Mouse (Mus musculus) heart, embryonic 12.5 days (tissue): ENCODE measurements around the gene Rdm1. TPM values are rescaled to one million over a fixed set of nuclear protein-coding genes. Genes with fewer than 3 reads are reported as not detected.
"Not testable (repeated sequence)": the region's sequence is repeated elsewhere in the genome, so short reads cannot be mapped to it uniquely, and the experiment has no call there.

Source experiments
- ATAC-seq: fragments of 200-750 bp; cut with Nextera tagmentation; 2 replicates; pipeline ENCODE4 v1.8.0; 2017; ENCODE audit warnings: moderate TSS enrichment, moderate library complexity; ENCODE audit not compliant: insufficient number of reproducible peaks, low FRiP score
- H3K27ac ChIP-seq: fragments of 300-500 bp; sonication (generic); 2 replicates; pipeline ENCODE4 v1.5.1; 2016; ENCODE audit warnings: mild to moderate bottlenecking, moderate library complexity; ENCODE audit not compliant: poor library complexity, severe bottlenecking
- H3K27me3 ChIP-seq: fragments of 300-500 bp; sonication (generic); replicated peaks from 2 replicates; pipeline ENCODE4 v1.6.1; 2016; ENCODE audit warnings: mild to moderate bottlenecking, moderate library complexity
- H3K36me3 ChIP-seq: fragments of 300-500 bp; sonication (generic); 2 replicates; pipeline ENCODE4 v1.6.1; 2016; ENCODE audit warnings: mild to moderate bottlenecking, moderate library complexity
- H3K4me1 ChIP-seq: fragments of 300-500 bp; sonication (generic); replicated peaks from 2 replicates; pipeline ENCODE4 v1.6.1; 2016; ENCODE audit warnings: mild to moderate bottlenecking
- H3K4me2 ChIP-seq: fragments of 300-500 bp; sonication (generic); 2 replicates; pipeline ENCODE4 v1.6.1; 2016; ENCODE audit warnings: mild to moderate bottlenecking, moderate library complexity
- H3K4me3 ChIP-seq: fragments of 300-500 bp; sonication (generic); 2 replicates; pipeline ENCODE4 v1.5.1; 2016; ENCODE audit warnings: mild to moderate bottlenecking
- H3K9ac ChIP-seq: fragments of 300-500 bp; sonication (generic); 2 replicates; pipeline ENCODE4 v1.6.1; 2016; ENCODE audit warnings: mild to moderate bottlenecking, moderate library complexity
- H3K9me3 ChIP-seq: fragments of 300-500 bp; sonication (generic); replicated peaks from 2 replicates; pipeline ENCODE4 v1.6.1; 2016; ENCODE audit warnings: mild to moderate bottlenecking, moderate library complexity
- WGBS: fragments of 180-500 bp; shearing (Covaris S2); methylation state at CpG from one replicate; pipeline ENCODE4 v1.1.7; 2016; 5-methylcytosine and 5-hydroxymethylcytosine counted together
- polyA plus RNA-seq: library from polyadenylated mRNA; unstranded; fragments of >200 nt; fragmentation: Nextera tagmentation; extraction: Ambion mirVana; gene quantifications from 2 replicates; pipeline ENCODE4 v1.2.1, GENCODE M21; 2016

The Rdm1 gene
- polyA plus RNA-seq, 1 experiment from 2014 or later: 28.3 TPM

DNA sequence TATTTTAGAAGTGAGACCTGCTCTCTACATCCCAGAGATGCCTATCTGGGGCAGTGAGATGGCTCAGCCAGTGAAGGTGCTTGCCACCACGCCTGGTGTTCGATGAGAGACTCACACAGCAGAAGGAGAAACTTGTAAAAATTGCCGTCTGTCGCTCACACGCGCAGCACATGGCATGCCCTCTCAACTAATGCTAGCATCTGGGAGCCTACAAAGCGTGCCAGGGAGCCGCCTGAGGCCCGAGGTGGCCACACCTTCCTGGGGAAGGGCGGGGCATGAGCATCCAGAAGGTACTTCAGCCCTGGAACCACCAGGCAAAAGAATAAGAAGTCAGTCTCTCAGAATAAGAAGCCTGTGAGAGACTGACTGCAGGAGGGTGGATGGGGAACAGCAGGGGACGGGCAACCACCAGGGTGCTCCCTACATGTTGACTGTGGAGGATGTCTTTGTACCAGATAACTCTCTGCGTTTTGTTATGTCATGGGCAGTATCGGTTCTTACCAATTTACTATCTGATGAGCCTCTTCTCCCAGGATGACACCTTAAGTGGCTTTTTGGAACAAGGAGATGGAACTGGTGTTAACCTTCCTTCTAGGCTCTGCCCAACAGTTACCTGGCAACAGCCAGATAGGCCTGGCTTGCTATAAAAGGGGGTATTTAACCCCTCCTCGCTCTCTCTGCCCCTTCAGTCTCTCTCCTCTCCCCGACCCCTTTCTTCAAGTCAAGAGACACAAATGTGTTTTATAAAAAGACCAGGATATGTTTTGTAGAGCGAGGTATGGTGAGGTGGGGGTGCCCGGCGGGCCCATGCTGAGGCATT is 9.8 kb upstream of the Rdm1 start:
- ATAC-seq: no peak
- peak overlapping the region; percentile 11; the same call in 1 of the 2 replicates for H3K4me2 ChIP-seq
- H3K4me1 ChIP-seq: peaks cover 21% of the 10 kb centered on the region
- WGBS: 22% methylated on average over 18 of the region's 18 CpGs
- no peaks in the 10 kb centered on the region for H3K36me3 ChIP-seq
- no peaks in the 10 kb centered on the region for H3K9me3 ChIP-seq
- H3K27me3 ChIP-seq: 0 out of 2 replicates have a peak, but pooled peaks cover 6% of the 10 kb centered on the region
- H3K9ac ChIP-seq: no peak overlapping the region
- no peak overlapping the region for H3K4me3 ChIP-seq
- H3K27ac ChIP-seq: no peak overlapping the region

DNA sequence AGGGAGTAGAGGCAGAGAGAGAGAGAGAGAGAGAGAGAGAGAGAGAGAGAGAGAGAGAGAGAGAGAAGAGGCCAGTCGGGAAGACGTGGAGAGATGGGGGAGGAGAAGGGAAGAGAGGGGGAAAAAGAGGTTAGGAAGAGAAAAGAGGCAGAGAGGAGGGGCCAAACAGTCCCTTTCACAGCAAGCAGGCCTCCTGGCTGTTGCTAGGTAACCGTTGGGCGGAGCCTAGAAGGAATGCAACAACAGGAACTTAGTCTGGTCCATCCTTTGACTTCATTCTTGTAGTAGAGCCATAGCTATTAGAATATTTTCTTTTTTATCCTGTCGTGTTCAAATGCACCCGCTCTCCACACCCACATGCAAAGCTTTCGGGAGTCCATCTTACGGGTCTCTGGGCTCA is 9.1 kb upstream of the Rdm1 start:
- Histone ChIP-seq H3K27ac (no peak overlapping the region), H3K36me3 (no peaks in the 10 kb centered on the region), H3K4me1 (peaks cover 21% of the 10 kb centered on the region), H3K9me3 (no peaks in the 10 kb centered on the region), H3K9ac (no peak overlapping the region), H3K27me3 (0 out of 2 replicates have a peak, but pooled peaks cover 6% of the 10 kb centered on the region), H3K4me3 (no peak overlapping the region), H3K4me2 (peak overlapping the region; percentile 11)
- no peak for ATAC-seq
- WGBS: 13% methylated on average over 8 of the region's 8 CpGs

DNA sequence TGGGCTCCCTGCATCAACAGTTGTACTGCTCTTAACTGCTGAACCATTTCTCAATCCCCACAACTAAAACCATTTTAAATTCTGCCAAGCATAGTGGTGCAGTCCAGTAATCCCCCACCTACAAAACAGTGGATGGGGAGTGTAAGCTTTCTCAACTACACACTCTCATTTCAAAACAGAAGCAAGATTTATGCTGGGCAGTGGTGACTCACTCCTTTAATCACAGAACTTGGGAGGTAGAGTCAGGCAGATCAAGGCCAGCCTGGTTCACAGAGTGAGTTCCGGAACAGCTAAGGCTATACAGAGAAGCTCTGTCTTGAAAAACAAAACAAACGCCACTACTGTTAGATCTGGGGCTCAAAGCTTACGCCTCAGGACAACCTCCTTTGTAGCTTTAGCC is 8.4 kb upstream of the Rdm1 start:
- no peaks in the 10 kb centered on the region for H3K36me3 ChIP-seq
- no peaks in the 10 kb centered on the region for H3K9me3 ChIP-seq
- no peak overlapping the region for H3K4me3 ChIP-seq
- 0 out of 2 replicates have a peak, but pooled peaks cover 6% of the 10 kb centered on the region for H3K27me3 ChIP-seq
- H3K4me1 ChIP-seq: peaks cover 21% of the 10 kb centered on the region
- no peak overlapping the region for H3K4me2 ChIP-seq
- WGBS: 84% methylated on average over 3 of the region's 3 CpGs
- no peak for ATAC-seq
- no peak overlapping the region for H3K27ac ChIP-seq
- H3K9ac ChIP-seq: no peak overlapping the region

DNA sequence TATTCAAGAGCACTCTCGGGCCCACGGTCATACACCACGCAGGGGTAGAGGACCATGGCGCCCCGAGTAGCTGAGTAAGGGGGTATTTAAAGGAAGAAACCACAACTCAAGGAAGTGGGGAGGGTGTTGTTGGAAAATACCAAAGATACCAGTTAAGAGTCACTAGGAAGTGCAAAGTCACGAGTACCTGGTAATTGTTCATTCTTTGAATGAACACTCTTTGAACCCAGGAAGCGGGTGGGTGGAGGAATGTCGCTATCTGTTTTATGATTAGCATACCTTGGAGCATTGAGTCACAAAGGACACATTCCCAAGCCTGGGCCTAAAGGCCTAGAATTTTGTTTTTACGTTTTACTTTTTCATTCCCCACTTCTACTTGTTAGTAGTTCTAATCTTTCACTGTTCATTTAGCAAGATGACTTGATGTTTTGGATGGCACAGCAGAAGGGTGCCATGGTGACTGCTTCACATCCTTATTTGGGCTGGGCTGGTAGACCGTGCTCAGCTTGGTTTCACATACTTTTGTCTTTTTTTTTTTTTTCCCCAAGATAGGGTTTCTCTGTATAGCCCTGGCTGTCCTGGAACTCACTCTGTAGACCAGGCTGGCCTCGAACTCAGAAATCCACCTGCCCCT is 6.9 kb upstream of the Rdm1 start:
- H3K9me3 ChIP-seq, H3K36me3 ChIP-seq, H3K4me3 ChIP-seq, H3K27ac ChIP-seq, H3K27me3 ChIP-seq, ATAC-seq, H3K9ac ChIP-seq, H3K4me2 ChIP-seq: not testable (repeated sequence)
- H3K4me1 ChIP-seq: peaks cover 17% of the 10 kb centered on the region
- 76% methylated on average over 11 of the region's 11 CpGs for WGBS

DNA sequence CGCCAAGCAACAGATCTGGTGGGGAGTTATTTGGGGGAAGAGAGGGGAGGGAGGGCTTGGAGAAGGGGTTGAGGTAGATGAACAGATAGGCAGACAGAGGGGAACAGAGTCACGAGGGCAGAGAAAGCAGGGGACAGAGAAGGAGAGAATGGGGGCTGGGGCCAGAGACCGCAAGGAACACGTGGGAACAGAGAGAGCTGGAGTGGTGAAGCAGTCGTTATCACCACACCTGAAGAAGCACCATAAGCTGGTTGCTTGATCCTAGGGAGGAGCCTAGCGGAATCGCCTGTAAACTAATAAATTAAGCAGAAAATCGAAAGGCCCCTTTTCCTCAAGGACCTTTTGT is 373 bp upstream of the Rdm1 start:
- Histone ChIP-seq H3K36me3 (0 out of 2 replicates have a peak, but pooled peaks cover 3% of the 10 kb centered on the region), H3K4me3 (peak overlapping the region; percentile 46), H3K4me1 (no peaks in the 10 kb centered on the region), H3K4me2 (peak overlapping the region; percentile 72), H3K9ac (peak overlapping the region; percentile 73), H3K27ac (peak overlapping the region; percentile 100), H3K27me3 (no peaks in the 10 kb centered on the region), H3K9me3 (no peaks in the 10 kb centered on the region)
- 6% methylated on average over 8 of the region's 8 CpGs for WGBS
- ATAC-seq: peak; percentile 8; the same call in 1 of the 2 replicates

DNA sequence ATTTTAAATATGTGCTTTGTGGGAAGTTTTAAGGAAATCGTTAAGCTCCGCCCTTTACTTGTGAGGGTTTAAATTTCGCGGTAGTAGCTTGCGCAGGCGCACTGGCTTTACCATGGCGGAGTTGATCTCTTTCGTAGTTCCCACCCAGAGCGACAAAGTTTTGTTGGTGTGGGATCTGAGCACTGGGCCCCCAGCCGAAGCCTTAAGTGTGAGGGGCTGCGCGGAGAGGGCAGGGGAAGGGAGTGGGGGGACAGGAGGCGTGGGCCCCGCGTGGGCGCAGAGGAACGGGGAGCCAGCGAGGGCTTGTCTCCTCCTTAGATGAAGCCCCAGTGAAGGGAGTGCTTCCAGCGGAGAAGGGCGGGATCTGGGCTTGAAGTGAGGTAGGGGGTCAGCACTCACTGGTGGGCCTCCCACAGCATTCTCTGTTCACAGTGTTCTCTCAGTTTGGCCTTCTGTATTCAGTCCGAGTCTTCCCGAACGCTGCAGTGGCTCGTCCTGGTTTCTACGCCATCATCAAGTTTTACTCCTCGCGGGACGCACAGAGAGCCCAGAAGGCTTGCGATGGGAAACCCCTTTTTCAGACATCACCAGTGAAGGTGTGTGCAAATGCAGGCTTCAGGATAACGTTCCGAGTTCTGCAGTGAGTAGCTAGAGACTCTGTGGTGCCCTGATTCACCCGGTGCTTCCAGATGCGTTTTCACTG is 1.0 kb downstream of the Rdm1 start:
- Histone ChIP-seq H3K36me3 (0 out of 2 replicates have a peak, but pooled peaks cover 3% of the 10 kb centered on the region), H3K4me2 (peak overlapping the region; percentile 72), H3K27me3 (no peaks in the 10 kb centered on the region), H3K4me1 (no peaks in the 10 kb centered on the region), H3K27ac (peak overlapping the region; percentile 98), H3K4me3 (peak overlapping the region; percentile 57), H3K9me3 (no peaks in the 10 kb centered on the region), H3K9ac (peak overlapping the region; percentile 77)
- peak; percentile 74 for ATAC-seq
- WGBS: under 1% methylated on average over 33 of the region's 33 CpGs

DNA sequence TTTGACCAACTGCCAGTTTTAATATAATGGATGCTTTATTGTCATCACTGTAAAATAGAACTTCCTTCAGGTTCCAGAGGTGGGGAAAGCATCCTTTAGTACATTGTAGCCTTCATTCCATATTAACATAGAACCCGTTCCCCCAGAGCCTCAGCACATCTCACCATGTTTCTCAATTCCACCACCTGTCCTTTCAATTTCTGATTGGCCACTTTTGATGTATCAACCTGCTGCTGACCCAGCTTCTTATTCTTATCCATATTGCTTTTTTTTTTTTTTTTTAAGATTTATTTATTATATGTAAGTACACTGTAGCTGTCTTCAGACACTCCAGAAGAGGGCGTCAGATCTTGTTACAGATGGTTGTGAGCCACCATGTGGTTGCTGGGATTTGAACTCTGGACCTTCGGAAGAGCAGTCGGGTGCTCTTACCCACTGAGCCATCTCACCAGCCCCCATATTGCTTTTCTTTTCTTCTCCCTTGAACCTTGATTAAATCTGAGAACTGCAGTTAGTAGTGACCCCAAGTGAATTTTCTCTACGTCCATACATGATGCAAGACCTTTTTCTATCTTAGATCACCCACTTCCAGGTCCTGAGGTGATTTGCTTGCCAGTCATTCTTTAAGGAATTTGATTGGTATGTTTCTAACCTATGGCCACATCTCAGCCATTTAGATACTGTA is 1.9 kb downstream of the Rdm1 start:
- 72% methylated on average over 4 of the region's 5 CpGs for WGBS
- not testable (repeated sequence) for H3K9ac ChIP-seq, H3K4me3 ChIP-seq, H3K27me3 ChIP-seq, ATAC-seq, H3K36me3 ChIP-seq, H3K9me3 ChIP-seq, H3K27ac ChIP-seq, H3K4me1 ChIP-seq
- peak overlapping the region; percentile 72; the same call in 1 of the 2 replicates for H3K4me2 ChIP-seq

DNA sequence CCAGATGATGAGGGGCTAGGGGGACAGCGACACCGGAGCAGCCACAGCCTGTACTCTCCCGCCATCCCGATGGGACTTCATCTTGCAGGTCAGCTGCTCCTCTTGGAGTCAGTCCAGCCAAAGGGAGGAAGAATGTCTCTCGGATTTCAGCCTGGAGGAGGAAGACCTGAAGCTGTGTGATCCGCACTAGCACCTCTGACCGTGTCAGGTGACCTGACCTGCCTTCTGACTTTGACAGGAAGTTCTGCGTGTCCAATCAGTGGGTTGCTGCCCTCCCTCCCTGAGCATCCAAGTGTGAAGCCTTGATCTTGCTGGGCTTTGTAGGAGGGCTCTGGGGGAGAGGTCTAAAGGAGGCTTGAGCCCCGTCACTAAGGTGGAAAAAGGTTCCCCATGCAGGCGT is 8.7 kb downstream of the Rdm1 start:
- Histone ChIP-seq H3K4me3 (no peak overlapping the region), H3K9me3 (no peaks in the 10 kb centered on the region), H3K4me1 (no peaks in the 10 kb centered on the region), H3K9ac (no peak overlapping the region), H3K27ac (no peak overlapping the region), H3K27me3 (no peaks in the 10 kb centered on the region), H3K4me2 (no peak overlapping the region), H3K36me3 (peaks cover 17% of the 10 kb centered on the region)
- WGBS: 67% methylated on average over 10 of the region's 10 CpGs
- ATAC-seq: no peak

DNA sequence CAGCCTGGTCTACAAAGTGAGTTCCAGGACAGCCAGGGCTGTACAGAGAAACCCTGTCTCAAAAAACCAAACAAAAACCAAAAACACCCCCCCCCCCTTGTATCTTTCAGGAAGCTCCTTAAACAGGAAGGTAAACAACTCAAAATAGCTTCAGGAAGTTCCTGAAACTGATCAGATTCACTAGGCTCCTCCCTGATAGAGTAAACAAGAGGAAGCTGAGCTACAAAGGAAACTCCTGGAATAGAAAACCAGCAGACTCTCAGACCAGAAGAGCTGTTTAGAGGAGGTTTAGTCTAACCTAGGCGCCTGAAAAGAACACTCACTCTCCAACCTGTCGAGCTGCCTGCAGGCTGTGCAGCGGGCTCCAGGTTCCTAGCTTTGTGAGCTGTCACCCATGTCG is 12.8 kb downstream of the Rdm1 start:
- no peak overlapping the region for H3K4me2 ChIP-seq
- ATAC-seq: no peak
- no peaks in the 10 kb centered on the region for H3K9me3 ChIP-seq
- no peak overlapping the region for H3K27ac ChIP-seq
- H3K4me3 ChIP-seq: no peak overlapping the region
- H3K36me3 ChIP-seq: peaks cover 5% of the 10 kb centered on the region
- peaks cover 7% of the 10 kb centered on the region; the same call in 1 of the 2 replicates for H3K4me1 ChIP-seq
- H3K27me3 ChIP-seq: no peaks in the 10 kb centered on the region
- H3K9ac ChIP-seq: no peak overlapping the region
- 85% methylated on average over 4 of the region's 4 CpGs for WGBS

DNA sequence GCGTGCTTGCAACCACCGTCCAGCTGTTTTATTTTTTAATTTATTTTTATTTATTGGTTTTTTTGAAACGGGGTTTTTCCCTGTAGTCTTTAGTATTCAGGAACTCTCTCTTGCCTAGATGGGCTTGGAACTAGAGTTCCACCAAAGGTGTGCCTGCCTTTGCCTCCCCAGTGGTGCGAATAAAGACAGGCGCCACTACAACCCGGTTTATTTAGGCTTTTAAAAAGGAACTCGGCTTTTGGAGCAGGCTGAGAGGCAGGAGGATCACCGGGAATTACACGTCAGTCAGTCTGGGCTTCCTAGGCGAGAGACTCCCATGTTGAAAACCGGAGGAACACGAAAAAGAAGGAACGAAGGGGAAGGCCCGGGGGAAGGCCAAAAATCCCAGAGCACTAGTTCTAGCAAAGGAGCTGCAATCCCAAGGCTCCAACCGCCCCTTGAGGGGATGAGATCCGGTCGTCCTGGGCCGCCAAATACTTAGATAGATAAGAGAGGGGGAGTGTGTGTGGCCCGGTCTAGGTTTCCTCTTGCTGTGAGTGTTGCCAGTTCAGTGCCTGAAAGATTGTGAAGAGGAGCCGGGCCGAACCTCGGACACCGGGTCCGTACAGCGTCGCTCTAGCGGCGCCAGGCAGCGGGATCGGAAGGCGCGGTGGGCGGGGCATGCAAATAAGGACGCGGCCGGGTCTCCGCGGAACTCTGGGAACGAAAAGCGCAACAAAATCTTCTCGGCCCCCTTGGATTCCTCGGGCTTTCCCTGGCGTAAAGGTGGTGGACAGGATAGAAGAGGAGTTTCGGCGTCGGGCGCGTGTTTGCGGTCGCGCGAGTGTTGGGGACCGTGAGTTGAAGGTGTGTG is 14.1 kb downstream of the Rdm1 start:
- not testable (repeated sequence) for H3K36me3 ChIP-seq, H3K4me1 ChIP-seq, H3K27me3 ChIP-seq, H3K9me3 ChIP-seq
- H3K4me2 ChIP-seq: peak overlapping the region; percentile 62
- peak; percentile 81 for ATAC-seq
- WGBS: 5% methylated on average over 52 of the region's 53 CpGs
- peak overlapping the region; percentile 83 for H3K27ac ChIP-seq
- peak overlapping the region; percentile 41 for H3K4me3 ChIP-seq
- H3K9ac ChIP-seq: peak overlapping the region; percentile 55
